Mouse (Mus musculus): ENCODE results near the gene Tmsb15l. TPM values are rescaled to one million over a fixed set of nuclear protein-coding genes. Genes with fewer than 3 reads are reported as not detected.

The Tmsb15l gene
- total RNA-seq (2023) = 1 to 10 TPM in 1 of 2 experiments, not detected in 1; 1.1 TPM

DNA sequence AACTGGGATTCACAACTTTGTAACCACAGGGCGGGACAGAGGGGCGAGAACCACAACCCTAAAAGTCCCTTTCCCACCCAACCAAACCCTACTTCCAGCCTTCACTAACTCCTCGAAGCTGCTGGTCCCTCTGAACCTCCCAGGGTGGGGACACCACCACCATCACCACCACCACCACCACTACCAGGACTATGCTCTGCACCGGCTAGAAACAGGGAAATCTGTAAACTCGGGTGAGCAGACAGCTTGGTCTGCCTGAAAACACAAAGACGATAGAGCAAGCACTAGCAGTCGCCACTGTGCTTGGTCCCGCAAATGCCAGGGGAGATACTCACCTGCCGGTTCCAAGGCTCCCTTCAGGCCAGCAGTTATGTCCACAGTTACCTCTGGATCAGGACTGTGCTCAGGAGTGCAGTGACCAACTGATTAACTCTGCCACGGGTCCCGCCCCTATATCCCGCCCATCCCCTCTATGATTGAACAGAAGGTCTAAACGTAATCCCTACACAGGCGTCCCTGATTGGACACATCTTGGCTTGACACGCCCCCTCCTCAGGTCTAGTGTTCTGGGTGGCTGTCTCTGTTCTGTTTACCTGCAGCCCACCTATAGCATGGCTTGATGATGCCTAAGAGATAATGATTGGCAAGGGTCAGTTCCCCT, at the start of gene Tmsb15l, which contains the start of gene Tmsb15b1:
TSS of gene Tmsb15l (minus strand) at position 446 of the 661 bp plus-strand sequence.
TSS of gene Tmsb15b1 (minus strand) at position 451 of the 661 bp plus-strand sequence.

GRCm38 (mm10) chrX:136992978-136993547, 16.4 kb upstream of the Tmsb15l start, which contains the start of gene Zcchc18:
Gene Zcchc18, plus strand, starts transcription at chrX:136993155.

DNA sequence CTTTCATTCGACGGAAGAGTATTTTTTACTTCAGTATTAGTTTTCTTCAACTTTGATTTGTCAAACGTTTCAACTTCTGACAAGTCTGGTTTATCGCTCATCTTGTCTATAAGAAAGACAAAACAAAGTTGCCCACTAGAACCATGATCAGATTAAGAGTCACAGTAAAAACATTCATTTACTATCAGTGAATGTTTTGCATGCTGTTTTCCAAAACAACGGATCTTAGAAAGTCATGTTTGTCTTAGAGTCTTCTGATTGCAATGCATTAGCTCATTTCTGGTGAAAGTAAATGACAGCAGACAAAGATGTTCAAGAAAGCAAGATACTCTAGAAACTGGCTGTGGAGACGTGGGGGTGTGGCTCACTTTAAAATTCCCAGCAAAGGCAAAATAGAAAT, 1.3 kb downstream of the Tmsb15l start, which contains the start of gene Tmsb15b2:
TSS of gene Tmsb15b2 (minus strand) at position 101 of the 400 bp plus-strand sequence.

GRCm38 (mm10) chrX:136927031-136927430, 49.6 kb downstream of the Tmsb15l start, which contains the start of gene H2bfm:
Gene H2bfm, plus strand, starts transcription at chrX:136927325.

Other genes starting within 250 kb of the Tmsb15l start
- gene Morf4l2, start 233.2 kb downstream of the Tmsb15l start, total RNA-seq (2023) = 100 to 1,000 TPM; 108 to 113 TPM
- gene Glra4, start 196.7 kb downstream of the Tmsb15l start, total RNA-seq (2023) = not detected
- gene Plp1, start 154.2 kb downstream of the Tmsb15l start, total RNA-seq (2023) = 1 to 10 TPM; 3.6 to 5.2 TPM
- not detected for gene Rab9b, start 108.1 kb downstream of the Tmsb15l start, total RNA-seq (2023)
- not detected for gene H2bfm, start 49.5 kb downstream of the Tmsb15l start, total RNA-seq (2023)
- 10 to 100 TPM; 14.1 to 21.9 TPM for gene Tmsb15b2, start 1.4 kb downstream of the Tmsb15l start, total RNA-seq (2023)
- 10 to 100 TPM in 1 of 2 experiments, 1 to 10 TPM in 1; 1.7 to 16.1 TPM for gene Tmsb15b1, start within 50 bp of the Tmsb15l start, total RNA-seq (2023)
- 1 to 10 TPM; 6.4 to 6.9 TPM for gene Zcchc18, start 16.3 kb upstream of the Tmsb15l start, total RNA-seq (2023)
- 10 to 100 TPM; 13.4 to 22.2 TPM for gene Slc25a53, start 61.4 kb upstream of the Tmsb15l start, total RNA-seq (2023)
- gene Fam199x, start 72.7 kb upstream of the Tmsb15l start, total RNA-seq (2023) = 1 to 10 TPM; 7.5 to 7.8 TPM
- not detected for gene Esx1, start 145.2 kb upstream of the Tmsb15l start, total RNA-seq (2023)

Measured in T-cell, adult 66 days (primary cell).